Mouse (Mus musculus): ENCODE measurements at regions not wholly inside any gene's neighbourhood (a gene's known extent, or its start where the extent isn't known, plus 50 kb on each side); places are given as distances from the start of the nearest gene placed in this dataset.

GRCm38 (mm10) chr1:34642304-34642893, 62.9 kb downstream of the Amer3 start:
- WGBS, result 40% methylated on average over 13 of the region's 13 CpGs
- no peaks in the 10 kb centered on the region for H3K9me3 ChIP-seq (ENCODE audit: control insufficient read depth, low read length)

GRCm38 (mm10) chr1:34653963-34654644, 74.6 kb downstream of the Amer3 start:
- H3K4me2 ChIP-seq (replicated peaks; ENCODE audit: low read depth, low read length), result no peak overlapping the region
- H3K9me3 ChIP-seq (ENCODE audit: control insufficient read depth, low read length), result no peaks in the 10 kb centered on the region
- 94% methylated on average over 10 of the region's 10 CpGs for WGBS
- no peak overlapping the region for H3K9ac ChIP-seq (ENCODE audit: low read depth, low read length)
- H3K27ac ChIP-seq (ENCODE audit: low read depth, low read length), result no peak overlapping the region
- ATAC-seq (ENCODE audit: low FRiP score) (no peak), DNase-seq (ENCODE audit: low spot score) (no peak)
- no peaks in the 10 kb centered on the region for H3K36me3 ChIP-seq (ENCODE audit: control insufficient read depth, insufficient read depth, low read length)
- H3K27me3 ChIP-seq (ENCODE audit: control insufficient read depth, insufficient read depth, low read length), result no peaks in the 10 kb centered on the region
- H3K4me1 ChIP-seq (replicated peaks; ENCODE audit: control insufficient read depth, insufficient read depth, low read length), result no peaks in the 10 kb centered on the region
- no peak overlapping the region for H3K4me3 ChIP-seq (ENCODE audit: low read depth, low read length)

More at GRCm38 (mm10) chr1:34642304-34642893, 62.9 kb downstream of the Amer3 start:
- Histone ChIP-seq H3K4me1 (replicated peaks; ENCODE audit: control insufficient read depth, insufficient read depth, low read length) (no peaks in the 10 kb centered on the region), H3K4me3 (ENCODE audit: low read depth, low read length) (no peak overlapping the region), H3K36me3 (ENCODE audit: control insufficient read depth, insufficient read depth, low read length) (no peaks in the 10 kb centered on the region), H3K27me3 (ENCODE audit: control insufficient read depth, insufficient read depth, low read length) (no peaks in the 10 kb centered on the region), H3K9ac (ENCODE audit: low read depth, low read length) (no peak overlapping the region), H3K27ac (ENCODE audit: low read depth, low read length) (no peak overlapping the region), H3K4me2 (replicated peaks; ENCODE audit: low read depth, low read length) (no peak overlapping the region)
- peak; percentile 38 for ATAC-seq (ENCODE audit: low FRiP score)
- peak; percentile 90 for DNase-seq (ENCODE audit: low spot score)

- ATAC-seq (ENCODE audit: low FRiP score) (no peak), DNase-seq (ENCODE audit: low spot score) (no peak)
- H3K4me2 ChIP-seq (replicated peaks; ENCODE audit: low read depth, low read length), result no peak overlapping the region
- H3K4me1 ChIP-seq (replicated peaks; ENCODE audit: control insufficient read depth, insufficient read depth, low read length), result no peaks in the 10 kb centered on the region
- H3K27ac ChIP-seq (ENCODE audit: low read depth, low read length), result no peak overlapping the region
- H3K36me3 ChIP-seq (ENCODE audit: control insufficient read depth, insufficient read depth, low read length), result no peaks in the 10 kb centered on the region
- H3K9ac ChIP-seq (ENCODE audit: low read depth, low read length), result no peak overlapping the region
- no peak overlapping the region for H3K4me3 ChIP-seq (ENCODE audit: low read depth, low read length)
- H3K27me3 ChIP-seq (ENCODE audit: control insufficient read depth, insufficient read depth, low read length), result no peaks in the 10 kb centered on the region
- H3K9me3 ChIP-seq (ENCODE audit: control insufficient read depth, low read length), result no peaks in the 10 kb centered on the region
These were observed 78.0 kb downstream of the Amer3 start for GRCm38 (mm10) chr1:34657481-34657880.

GRCm38 (mm10) chr1:34663875-34664547, 84.6 kb downstream of the Amer3 start:
- H3K4me2 ChIP-seq (replicated peaks; ENCODE audit: low read depth, low read length), result 0 out of 2 replicates have a peak overlapping the region, but pooled peaks have one; percentile 8
- H3K4me1 ChIP-seq (replicated peaks; ENCODE audit: control insufficient read depth, insufficient read depth, low read length), result peaks cover 6% of the 10 kb centered on the region
- H3K9me3 ChIP-seq (ENCODE audit: control insufficient read depth, low read length), result no peaks in the 10 kb centered on the region
- peak overlapping the region; percentile 91 for H3K27ac ChIP-seq (ENCODE audit: low read depth, low read length)
- no peak overlapping the region for H3K4me3 ChIP-seq (ENCODE audit: low read depth, low read length)
- no peak overlapping the region for H3K9ac ChIP-seq (ENCODE audit: low read depth, low read length)
- WGBS, result 79% methylated on average over 4 of the region's 4 CpGs
- H3K36me3 ChIP-seq (ENCODE audit: control insufficient read depth, insufficient read depth, low read length), result no peaks in the 10 kb centered on the region
- no peaks in the 10 kb centered on the region for H3K27me3 ChIP-seq (ENCODE audit: control insufficient read depth, insufficient read depth, low read length)
- no peak for ATAC-seq (ENCODE audit: low FRiP score)
- DNase-seq (ENCODE audit: low spot score), result no peak

GRCm38 (mm10) chr1:34664816-34665511, 85.5 kb downstream of the Amer3 start:
- ATAC-seq (ENCODE audit: low FRiP score), result peak; percentile 82
- H3K36me3 ChIP-seq (ENCODE audit: control insufficient read depth, insufficient read depth, low read length), result no peaks in the 10 kb centered on the region
- H3K4me3 ChIP-seq (ENCODE audit: low read depth, low read length), result no peak overlapping the region
- 55% methylated on average over 11 of the region's 11 CpGs for whole genome bisulfite sequencing
- H3K4me1 ChIP-seq (replicated peaks; ENCODE audit: control insufficient read depth, insufficient read depth, low read length), result peaks cover 6% of the 10 kb centered on the region
- H3K27me3 ChIP-seq (ENCODE audit: control insufficient read depth, insufficient read depth, low read length), result no peaks in the 10 kb centered on the region
- no peak overlapping the region for H3K9ac ChIP-seq (ENCODE audit: low read depth, low read length)
- 0 out of 2 replicates have a peak overlapping the region, but pooled peaks have one; percentile 8 for H3K4me2 ChIP-seq (replicated peaks; ENCODE audit: low read depth, low read length)
- peak overlapping the region; percentile 91 for H3K27ac ChIP-seq (ENCODE audit: low read depth, low read length)
- H3K9me3 ChIP-seq (ENCODE audit: control insufficient read depth, low read length), result no peaks in the 10 kb centered on the region
- DNase-seq (ENCODE audit: low spot score), result peak; percentile 71

- Histone ChIP-seq H3K27me3 (ENCODE audit: control insufficient read depth, insufficient read depth, low read length) (no peaks in the 10 kb centered on the region), H3K9ac (ENCODE audit: low read depth, low read length) (0 out of 2 replicates have a peak overlapping the region, but pooled peaks have one; percentile 12), H3K27ac (ENCODE audit: low read depth, low read length) (peak overlapping the region; percentile 91), H3K4me2 (replicated peaks; ENCODE audit: low read depth, low read length) (no peak overlapping the region), H3K9me3 (ENCODE audit: control insufficient read depth, low read length) (no peaks in the 10 kb centered on the region), H3K4me3 (ENCODE audit: low read depth, low read length) (no peak overlapping the region), H3K36me3 (ENCODE audit: control insufficient read depth, insufficient read depth, low read length) (no peaks in the 10 kb centered on the region), H3K4me1 (replicated peaks; ENCODE audit: control insufficient read depth, insufficient read depth, low read length) (peaks cover 6% of the 10 kb centered on the region)
- ATAC-seq (ENCODE audit: low FRiP score) (peak; percentile 45), DNase-seq (ENCODE audit: low spot score) (no peak)
- 67% methylated on average over 5 of the region's 5 CpGs for WGBS
These were observed 86.0 kb downstream of the Amer3 start for GRCm38 (mm10) chr1:34665512-34665854.

GRCm38 (mm10) chr1:34666226-34666662, 86.8 kb downstream of the Amer3 start:
- no peak overlapping the region for H3K4me3 ChIP-seq (ENCODE audit: low read depth, low read length)
- H3K9me3 ChIP-seq (ENCODE audit: control insufficient read depth, low read length), result no peaks in the 10 kb centered on the region
- WGBS, result 30% methylated on average over 13 of the region's 13 CpGs
- no peaks in the 10 kb centered on the region for H3K27me3 ChIP-seq (ENCODE audit: control insufficient read depth, insufficient read depth, low read length)
- peak overlapping the region; percentile 91 for H3K27ac ChIP-seq (ENCODE audit: low read depth, low read length)
- DNase-seq (ENCODE audit: low spot score) (peak; percentile 72), ATAC-seq (ENCODE audit: low FRiP score) (peak; percentile 89)
- H3K4me2 ChIP-seq (replicated peaks; ENCODE audit: low read depth, low read length), result no peak overlapping the region
- no peaks in the 10 kb centered on the region for H3K36me3 ChIP-seq (ENCODE audit: control insufficient read depth, insufficient read depth, low read length)
- H3K4me1 ChIP-seq (replicated peaks; ENCODE audit: control insufficient read depth, insufficient read depth, low read length), result peaks cover 6% of the 10 kb centered on the region
- H3K9ac ChIP-seq (ENCODE audit: low read depth, low read length), result no peak overlapping the region

GRCm38 (mm10) chr1:34677105-34677741, 97.8 kb downstream of the Amer3 start:
- no peaks in the 10 kb centered on the region for H3K9me3 ChIP-seq (ENCODE audit: control insufficient read depth, low read length)
- 55% methylated on average over 12 of the region's 12 CpGs for WGBS
- ATAC-seq (ENCODE audit: low FRiP score), result no peak

More at GRCm38 (mm10) chr1:34677105-34677741, 97.8 kb downstream of the Amer3 start:
- peaks cover 3% of the 10 kb centered on the region; the same call in 1 of the 2 replicates for H3K4me1 ChIP-seq (replicated peaks; ENCODE audit: control insufficient read depth, insufficient read depth, low read length)
- DNase-seq (ENCODE audit: low spot score), result no peak
- peaks cover 25% of the 10 kb centered on the region for H3K27me3 ChIP-seq (ENCODE audit: control insufficient read depth, insufficient read depth, low read length)
- no peak overlapping the region for H3K9ac ChIP-seq (ENCODE audit: low read depth, low read length)
- no peaks in the 10 kb centered on the region for H3K36me3 ChIP-seq (ENCODE audit: control insufficient read depth, insufficient read depth, low read length)
- H3K4me2 ChIP-seq (replicated peaks; ENCODE audit: low read depth, low read length), result no peak overlapping the region
- no peak overlapping the region for H3K27ac ChIP-seq (ENCODE audit: low read depth, low read length)
- no peak overlapping the region for H3K4me3 ChIP-seq (ENCODE audit: low read depth, low read length)

All from hindbrain, embryonic 11.5 days (tissue).